Mouse (Mus musculus) urinary bladder, postnatal 14 days (tissue): ENCODE measurements around the gene Jpt2.
A peak's percentile ranks its signal among the peaks of the same experiment; 100 is the strongest.
"Not testable (repeated sequence)": the region's sequence is repeated elsewhere in the genome, so short reads cannot be mapped to it uniquely, and the experiment has no call there.

Experiments used
- DNase-seq: peaks from one replicate; pipeline ENCODE4 v3.0.0; 2021; ENCODE audit warnings: low spot score

Gene Jpt2

GRCm38 (mm10) chr17:24960135-24960851 lies at the start of gene Jpt2:
Gene Jpt2, minus strand, starts transcription at chr17:24960689.
- DNase-seq, result peak; percentile 99

GRCm38 (mm10) chr17:25007480-25007879 lies 47.0 kb upstream of the Jpt2 start:
- no peak for DNase-seq

GRCm38 (mm10) chr17:25005102-25005501 lies 44.6 kb upstream of the Jpt2 start:
- no peak for DNase-seq

GRCm38 (mm10) chr17:24994721-24995120 lies 34.2 kb upstream of the Jpt2 start:
- no peak for DNase-seq

- no peak for DNase-seq
These were observed 26.7 kb upstream of the Jpt2 start for GRCm38 (mm10) chr17:24987221-24987620.

GRCm38 (mm10) chr17:24960852-24961715 lies 595 bp upstream of the Jpt2 start:
- DNase-seq, result no peak

- DNase-seq, result no peak
These were observed 1.1 kb downstream of the Jpt2 start for GRCm38 (mm10) chr17:24959371-24959770.

- no peak for DNase-seq
These were observed 7.2 kb downstream of the Jpt2 start for GRCm38 (mm10) chr17:24953291-24953690.

GRCm38 (mm10) chr17:24950671-24951070 lies 9.8 kb downstream of the Jpt2 start:
- no peak for DNase-seq

GRCm38 (mm10) chr17:24948204-24948603 lies 12.3 kb downstream of the Jpt2 start:
- no peak for DNase-seq

GRCm38 (mm10) chr17:24943589-24943988 lies 16.9 kb downstream of the Jpt2 start:
- DNase-seq, result not testable (repeated sequence)

GRCm38 (mm10) chr17:24943036-24943435 lies 17.5 kb downstream of the Jpt2 start:
- no peak for DNase-seq

GRCm38 (mm10) chr17:24942453-24942852 lies 18.0 kb downstream of the Jpt2 start:
- peak; percentile 41 for DNase-seq

- no peak for DNase-seq
These were observed 23.2 kb downstream of the Jpt2 start for GRCm38 (mm10) chr17:24937266-24937665.

GRCm38 (mm10) chr17:24936259-24937237 lies 23.9 kb downstream of the Jpt2 start, which contains the start of gene Mapk8ip3:
Gene Mapk8ip3, minus strand, starts transcription at chr17:24936977.
- DNase-seq, result peak; percentile 95

- no peak for DNase-seq
These were observed 24.8 kb downstream of the Jpt2 start for GRCm38 (mm10) chr17:24935666-24936065.

- DNase-seq, result peak; percentile 7
These were observed 25.6 kb downstream of the Jpt2 start for GRCm38 (mm10) chr17:24934926-24935325.

GRCm38 (mm10) chr17:24933163-24933562 lies 27.3 kb downstream of the Jpt2 start:
- no peak for DNase-seq

- DNase-seq, result no peak
These were observed 28.1 kb downstream of the Jpt2 start for GRCm38 (mm10) chr17:24932431-24932830.

- DNase-seq, result no peak
These were observed 31.0 kb downstream of the Jpt2 start for GRCm38 (mm10) chr17:24929506-24929905.

GRCm38 (mm10) chr17:24923246-24923645 lies 37.2 kb downstream of the Jpt2 start:
- no peak for DNase-seq

GRCm38 (mm10) chr17:24913984-24914383 lies 46.5 kb downstream of the Jpt2 start:
- no peak for DNase-seq
